Mouse (Mus musculus) gastrocnemius, postnatal 4 days (tissue): ENCODE results near the gene AW551984. TPM values are rescaled to one million over a fixed set of nuclear protein-coding genes. Genes with fewer than 3 reads are reported as not detected.

Experiments used
- DNase-seq, 2 experiments: peaks; one replicate each; pipeline ENCODE4 v3.0.0; 2021 to 2022; ENCODE audit warnings: low spot score in 2 of 2, mixed read lengths in 2 of 2
- long read RNA-seq, 2 experiments: library from polyadenylated mRNA; stranded (forward); transcript quantifications; one replicate each; pipeline ENCODE4 v2.0.0; 2021
- total RNA-seq, 2 experiments: library from RNA; stranded (reverse); gene quantifications; 2 replicates each; pipeline ENCODE4 v1.2.3; 2021

Gene AW551984
- total RNA-seq, result 100 to 1,000 TPM; 370 to 452 TPM
- long read RNA-seq, experiment 1, full-length matches to known transcripts, result 316 of 458 reads
- long read RNA-seq, experiment 1, partial matches to known transcripts, result 100 of 458 reads
- long read RNA-seq, experiment 1, other reads (novel, unspliced or antisense), result 42 of 458 reads
- long read RNA-seq, experiment 2, full-length matches to known transcripts, result 328 of 489 reads
- long read RNA-seq, experiment 2, partial matches to known transcripts, result 130 of 489 reads
- long read RNA-seq, experiment 2, other reads (novel, unspliced or antisense), result 31 of 489 reads

GRCm38 (mm10) chr9:39603999-39604453 lies at the start of gene AW551984:
Gene AW551984, minus strand, starts transcription at chr9:39604403.
- peak in 1 of 2 experiments; percentile 52 for DNase-seq

- no peak for DNase-seq
These were observed 43.2 kb upstream of the AW551984 start for GRCm38 (mm10) chr9:39647382-39647781.

GRCm38 (mm10) chr9:39644785-39645184 lies 40.6 kb upstream of the AW551984 start, which contains the start of gene Olfr961:
Gene Olfr961, plus strand, starts transcription at chr9:39645085.
- no peak for DNase-seq

DNA sequence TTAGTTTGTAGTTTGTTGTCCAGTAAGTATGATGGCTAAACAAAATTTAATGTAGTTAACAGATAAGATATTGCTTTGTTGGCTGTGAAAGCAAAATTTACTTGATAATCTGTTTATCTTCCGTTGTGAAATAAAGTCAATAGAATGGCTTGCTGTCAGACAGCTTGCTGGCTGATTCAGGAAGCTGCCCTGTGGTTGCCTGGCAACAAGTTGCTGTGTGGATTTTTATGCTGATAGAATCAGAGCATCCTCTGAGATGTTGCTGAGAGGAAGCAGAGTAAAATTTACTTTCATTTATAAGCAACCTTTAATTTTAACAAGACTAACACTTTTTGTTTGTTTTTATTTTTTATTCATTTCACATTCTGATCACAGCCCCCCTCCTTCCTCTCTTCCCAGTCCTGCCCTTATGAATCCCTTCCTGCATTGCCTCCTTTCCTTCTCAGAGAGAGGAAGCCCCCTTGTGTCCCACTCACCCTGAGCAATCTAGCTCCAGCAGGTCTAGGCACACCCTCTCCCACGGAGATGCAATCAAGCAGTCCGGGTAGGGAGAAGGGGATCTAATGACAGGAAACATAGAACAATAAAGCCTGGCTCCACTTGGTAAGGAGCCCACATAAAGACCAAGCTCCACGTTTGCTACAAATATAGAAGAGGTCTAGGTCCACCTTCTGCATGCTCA lies 29.9 kb upstream of the AW551984 start:
- DNase-seq, result no peak

DNA sequence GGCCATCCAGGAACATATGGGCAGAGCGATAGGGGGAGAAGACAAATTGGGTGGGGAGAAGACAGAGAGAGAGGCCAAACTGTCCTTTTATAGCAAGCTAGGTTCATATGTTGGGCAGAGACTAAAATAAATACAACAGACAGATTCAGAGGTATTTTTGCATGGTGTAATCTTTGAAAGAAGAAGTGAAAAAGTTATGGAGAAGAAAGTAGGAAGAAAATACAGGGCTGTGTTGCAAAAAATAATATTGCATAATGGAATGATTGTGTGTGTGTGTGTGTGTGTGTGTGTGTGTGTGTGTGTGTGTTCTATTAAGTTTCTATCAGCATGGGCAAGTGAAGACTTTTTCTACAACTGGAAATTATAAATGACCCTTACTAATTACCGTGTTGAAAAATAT lies 24.9 kb upstream of the AW551984 start:
- no peak for DNase-seq

DNA sequence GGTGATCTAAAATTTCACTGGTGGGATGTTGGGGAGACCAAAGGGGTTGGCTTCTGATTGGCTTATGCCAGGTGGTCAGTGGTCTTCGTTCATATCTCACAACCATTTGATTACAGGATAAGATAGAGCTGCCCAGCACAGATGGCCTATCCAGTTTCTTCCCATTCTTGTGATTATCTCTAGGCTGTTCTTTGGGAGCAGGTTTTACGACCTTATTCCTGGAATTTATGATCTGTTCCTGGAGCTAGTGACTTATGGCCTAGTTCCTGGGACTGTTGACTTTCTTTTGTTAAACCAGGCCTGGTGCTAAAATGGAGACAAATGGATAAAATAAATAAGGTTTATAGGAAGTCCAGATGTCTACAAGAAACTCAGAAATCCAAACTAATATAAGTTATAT lies 20.5 kb upstream of the AW551984 start:
- no peak for DNase-seq

GRCm38 (mm10) chr9:39623783-39624182 lies 19.6 kb upstream of the AW551984 start:
- no peak for DNase-seq

GRCm38 (mm10) chr9:39621073-39621472 lies 16.9 kb upstream of the AW551984 start, which contains the start of gene Olfr960:
Gene Olfr960, plus strand, starts transcription at chr9:39621373.
- no peak for DNase-seq

DNA sequence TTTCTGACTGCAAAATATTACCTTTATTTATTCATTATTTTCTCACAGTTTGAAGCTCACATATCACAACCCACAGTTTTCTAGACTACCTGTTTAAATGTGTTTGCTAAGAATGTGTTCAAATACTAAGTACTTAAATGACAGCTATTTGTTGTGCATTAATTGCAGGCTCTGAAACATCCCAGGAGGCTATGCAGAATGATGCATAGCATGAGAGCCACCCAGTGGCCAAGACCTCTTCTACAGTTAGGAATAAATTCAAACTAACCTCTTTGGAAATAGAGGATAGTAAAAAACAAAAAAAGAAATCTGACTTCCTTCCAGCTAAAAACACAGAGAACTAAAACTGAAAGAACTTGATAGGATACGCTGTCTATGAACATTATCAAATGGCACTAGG lies 7.8 kb upstream of the AW551984 start:
- peak in 1 of 2 experiments; percentile 17 for DNase-seq

DNA sequence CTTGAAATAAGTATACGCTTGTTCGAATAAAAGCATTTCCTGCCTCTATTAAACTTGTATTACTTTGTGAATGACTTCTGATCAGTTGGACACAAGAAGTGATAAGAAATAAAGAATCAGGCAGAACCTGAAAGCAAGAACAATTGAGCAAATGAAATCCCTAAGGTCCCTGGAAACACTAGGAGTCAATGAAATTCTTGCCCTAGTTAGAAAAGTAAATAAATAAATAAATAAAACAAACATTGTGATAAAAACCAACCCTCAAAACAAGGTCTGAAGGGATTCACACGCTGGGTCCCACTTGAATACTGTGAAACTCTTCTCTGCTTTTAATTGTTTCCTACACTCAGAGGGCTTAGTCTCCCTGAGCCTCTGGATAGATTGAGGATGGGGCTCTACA lies 6.2 kb upstream of the AW551984 start, which contains the start of gene Olfr148:
Olfr148 (plus strand) TSS at position 301 of the 400 bp plus-strand sequence.
- DNase-seq, result no peak

DNA sequence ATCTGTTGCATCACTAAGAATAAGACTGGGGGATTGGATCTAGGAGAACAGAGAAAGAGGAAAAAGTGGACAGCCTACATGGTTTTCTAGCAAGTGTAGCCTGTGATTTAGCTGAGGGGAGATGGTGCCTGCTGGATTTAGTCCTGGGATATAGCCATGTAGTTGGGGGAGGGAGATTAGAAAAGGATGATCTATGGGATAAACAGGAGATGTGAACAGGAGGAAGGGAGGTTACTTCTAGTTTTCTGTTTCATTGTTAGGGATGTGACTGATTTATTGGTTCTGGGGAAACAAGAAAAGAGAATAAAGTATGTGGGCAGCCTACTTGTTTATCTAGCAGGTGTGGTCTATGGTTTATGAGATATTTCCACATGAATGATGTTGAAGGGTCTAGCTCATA lies 4.3 kb upstream of the AW551984 start:
- DNase-seq, result no peak

DNA sequence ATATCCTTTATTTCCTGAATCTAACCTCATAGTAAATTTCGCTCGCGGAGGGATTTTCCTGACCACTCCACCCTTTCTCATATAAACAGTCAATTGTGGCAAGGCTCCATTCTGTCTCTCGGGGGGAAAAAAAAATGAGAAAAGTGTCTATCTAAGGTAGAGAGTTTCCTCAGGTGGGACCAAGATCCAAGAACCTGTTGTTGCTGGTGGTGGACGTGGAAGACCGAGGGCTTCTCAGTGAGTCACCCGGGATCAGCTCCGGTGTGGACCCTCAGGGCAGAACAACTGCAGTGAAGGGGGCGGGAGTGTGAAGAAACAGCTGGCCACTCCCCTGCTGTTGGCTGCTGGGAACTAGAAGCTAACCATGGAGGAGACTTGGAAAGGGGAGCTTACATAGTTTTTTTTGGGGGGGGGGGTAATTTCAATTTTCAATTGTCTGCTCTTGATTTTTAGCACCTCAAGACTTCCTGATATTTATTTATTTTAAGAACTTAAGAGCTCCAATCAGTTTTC lies 814 bp downstream of the AW551984 start:
- peak; percentile 31 to 66 for DNase-seq

DNA sequence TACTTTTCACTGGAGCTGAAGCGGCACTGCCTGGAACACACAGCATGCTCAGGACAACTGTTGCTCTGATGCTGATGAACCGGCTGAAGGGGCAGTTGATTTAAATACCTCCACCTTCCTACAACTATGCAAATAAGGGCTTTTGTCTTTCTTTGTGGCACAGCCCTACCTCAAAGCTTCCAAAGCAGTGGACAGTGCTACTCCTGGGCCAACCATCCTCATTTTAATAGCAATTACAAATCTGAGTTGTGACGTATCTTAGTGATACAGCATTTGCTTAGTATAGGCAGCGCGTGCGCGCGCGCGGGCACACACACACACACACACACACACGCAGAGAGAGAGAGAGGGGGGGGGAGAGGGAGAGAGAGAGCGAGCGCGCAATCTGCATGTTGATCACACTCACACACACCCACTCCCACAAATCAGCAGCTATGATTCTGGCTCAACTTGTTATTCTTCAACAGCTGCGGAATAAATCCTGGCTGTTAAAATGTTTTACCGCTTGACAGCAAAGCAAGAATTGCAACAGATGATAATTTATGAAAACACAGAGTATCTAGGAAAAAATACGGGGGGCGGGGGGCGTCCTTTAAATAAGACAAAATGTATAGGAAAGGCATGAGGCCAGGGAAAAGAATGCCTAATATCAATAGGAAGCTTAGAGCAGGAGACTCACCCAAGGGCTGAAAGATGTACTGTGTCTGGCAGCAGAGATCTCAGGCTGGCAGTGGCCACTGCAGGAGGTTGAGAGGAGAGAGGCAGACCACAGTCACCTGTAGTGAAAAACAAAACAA lies 1.5 kb downstream of the AW551984 start:
- peak in 1 of 2 experiments; percentile 19 for DNase-seq

- no peak for DNase-seq
These were observed 27.2 kb downstream of the AW551984 start for GRCm38 (mm10) chr9:39577050-39577449.

DNA sequence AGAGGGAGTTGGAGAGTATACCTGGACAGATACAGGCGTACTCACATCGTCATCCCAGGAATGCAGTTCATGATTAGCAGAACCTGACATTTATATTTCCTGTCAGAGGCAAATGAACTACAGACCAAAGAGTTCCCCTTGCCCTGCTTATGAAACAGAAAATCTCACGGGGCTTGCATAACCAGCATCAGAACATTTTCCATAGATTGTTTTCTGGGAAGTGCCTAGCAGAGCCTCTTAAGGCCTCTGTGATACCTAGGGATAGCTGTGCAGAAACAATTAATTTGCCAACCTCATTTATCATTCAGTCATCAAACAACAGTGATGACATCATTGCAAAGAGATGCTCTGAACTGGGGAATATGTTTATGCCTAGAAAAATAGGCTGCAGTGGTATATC lies 28.7 kb downstream of the AW551984 start, which contains the start of gene Olfr959:
Olfr959 (minus strand) TSS at position 101 of the 400 bp plus-strand sequence.
- DNase-seq, result no peak

DNA sequence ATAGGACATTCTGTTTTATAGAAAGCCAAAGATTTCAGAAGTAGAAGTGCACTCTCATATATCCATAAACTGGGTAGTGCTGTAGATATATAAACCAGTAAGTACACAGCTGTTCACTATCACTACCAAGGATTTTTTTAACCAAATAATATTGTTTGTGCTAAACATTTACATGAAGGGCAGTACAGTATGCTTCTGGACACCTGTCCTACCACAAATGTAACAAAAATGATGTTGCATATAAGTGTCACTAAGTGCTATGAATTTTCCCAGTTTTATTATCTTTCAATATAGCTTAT lies 45.9 kb downstream of the AW551984 start:
- no peak for DNase-seq

- no peak for DNase-seq
These were observed 46.5 kb downstream of the AW551984 start for GRCm38 (mm10) chr9:39557529-39558348.

- DNase-seq, result no peak
These were observed 50.3 kb downstream of the AW551984 start, which contains the start of gene Olfr958 for GRCm38 (mm10) chr9:39553946-39554345. Gene Olfr958, minus strand, starts transcription at chr9:39554054.

DNA sequence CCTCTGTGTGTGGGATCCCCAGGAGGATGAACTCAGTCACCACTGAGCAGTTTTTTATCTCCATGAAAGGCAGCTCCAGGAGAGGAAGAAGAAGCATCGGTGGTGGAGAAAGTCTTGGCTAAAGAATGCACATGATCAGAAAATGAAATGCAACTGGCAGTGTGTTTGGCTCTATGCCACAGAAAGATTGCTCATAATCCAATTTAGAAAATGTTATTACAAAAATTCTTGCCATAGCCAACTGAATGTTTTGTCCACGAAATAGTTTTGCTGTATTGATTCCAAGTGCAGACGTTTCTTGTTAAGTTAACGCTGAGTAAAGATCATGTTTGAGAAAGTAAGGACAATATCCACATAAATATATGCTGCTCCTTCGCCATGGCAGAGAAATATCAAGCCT lies 53.4 kb downstream of the AW551984 start:
- no peak for DNase-seq
